Mouse (Mus musculus): ENCODE data around the gene Pus10. TPM values are rescaled to one million over a fixed set of nuclear protein-coding genes. Genes with fewer than 3 reads are reported as not detected.
A peak's percentile ranks its signal among the peaks of the same experiment; 100 is the strongest.

Gene Pus10
- polyA plus RNA-seq, 1 experiment from 2014 or later = 28.2 TPM

DNA sequence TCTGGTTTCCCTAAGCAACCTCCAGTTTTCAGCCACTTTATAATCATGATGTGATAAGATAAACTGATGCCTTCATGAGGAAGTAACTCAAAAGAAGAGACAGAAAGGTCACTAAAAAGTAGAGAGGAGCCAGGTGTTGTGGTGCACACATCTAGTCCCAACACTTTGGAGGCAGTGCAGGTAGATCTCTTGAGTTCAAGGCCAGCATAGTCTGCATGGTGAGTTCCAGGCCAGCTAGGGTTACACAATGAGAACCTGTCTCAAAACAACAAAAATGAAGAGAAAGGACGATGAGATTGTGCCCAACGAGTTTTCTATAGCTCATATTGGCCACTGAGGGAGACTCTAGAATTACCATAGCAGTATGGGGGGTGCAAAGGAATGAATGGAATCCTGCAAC is 33.1 kb downstream of the Pus10 start:
- Histone ChIP-seq H3K4me3 (no peak overlapping the region), H3K4me1 (no peaks in the 10 kb centered on the region), H3K36me3 (peaks cover 31% of the 10 kb centered on the region), H3K9ac (no peak overlapping the region), H3K9me3 (no peaks in the 10 kb centered on the region), H3K27me3 (no peaks in the 10 kb centered on the region), H3K27ac (no peak overlapping the region), H3K4me2 (no peak overlapping the region)
- WGBS = 70% methylated on average over 2 of the region's 2 CpGs
- ATAC-seq (ENCODE audit: insufficient number of reproducible peaks, insufficient read depth, low FRiP score, low TSS enrichment, low read depth) = no peak

DNA sequence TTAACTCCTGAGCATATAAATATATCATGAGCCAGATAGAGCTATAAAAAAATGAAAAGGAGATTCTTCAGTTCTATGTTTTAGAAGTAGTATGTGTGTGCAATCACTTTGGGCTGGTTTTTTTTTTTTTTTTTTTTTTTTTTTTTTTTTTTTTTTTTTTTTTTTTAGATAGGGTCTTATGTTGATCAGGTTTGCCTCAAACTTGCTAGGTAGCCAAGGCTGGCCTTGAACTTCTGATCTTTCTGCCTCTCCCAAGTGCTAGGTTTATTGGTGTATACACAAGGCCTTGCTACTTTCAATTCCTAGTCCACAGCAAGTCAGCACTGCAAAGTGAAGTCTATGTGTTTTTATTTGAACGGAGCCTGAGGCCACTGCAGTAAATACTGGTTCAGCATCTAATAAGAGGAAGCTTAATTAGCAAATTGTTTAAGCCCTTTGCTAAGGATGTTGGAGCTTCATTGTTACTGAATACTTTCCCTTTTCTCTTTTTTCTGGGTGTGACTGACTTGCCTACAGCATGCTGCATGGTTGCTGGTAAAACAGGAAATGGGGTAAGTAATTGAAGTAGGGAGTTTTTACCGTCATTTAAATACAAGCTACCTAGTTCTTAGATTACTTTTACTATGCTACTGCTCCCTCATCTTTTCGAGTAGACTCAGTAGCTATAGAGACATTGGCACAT is 34.1 kb downstream of the Pus10 start:
- H3K4me3 ChIP-seq = no peak overlapping the region
- no peak overlapping the region for H3K9ac ChIP-seq
- no peaks in the 10 kb centered on the region for H3K27me3 ChIP-seq
- no peak overlapping the region for H3K4me2 ChIP-seq
- ATAC-seq (ENCODE audit: insufficient number of reproducible peaks, insufficient read depth, low FRiP score, low TSS enrichment, low read depth) = no peak
- peaks cover 31% of the 10 kb centered on the region for H3K36me3 ChIP-seq
- WGBS = 41% methylated on average over 3 of the region's 3 CpGs
- no peak overlapping the region for H3K27ac ChIP-seq
- no peaks in the 10 kb centered on the region for H3K4me1 ChIP-seq
- no peaks in the 10 kb centered on the region for H3K9me3 ChIP-seq

DNA sequence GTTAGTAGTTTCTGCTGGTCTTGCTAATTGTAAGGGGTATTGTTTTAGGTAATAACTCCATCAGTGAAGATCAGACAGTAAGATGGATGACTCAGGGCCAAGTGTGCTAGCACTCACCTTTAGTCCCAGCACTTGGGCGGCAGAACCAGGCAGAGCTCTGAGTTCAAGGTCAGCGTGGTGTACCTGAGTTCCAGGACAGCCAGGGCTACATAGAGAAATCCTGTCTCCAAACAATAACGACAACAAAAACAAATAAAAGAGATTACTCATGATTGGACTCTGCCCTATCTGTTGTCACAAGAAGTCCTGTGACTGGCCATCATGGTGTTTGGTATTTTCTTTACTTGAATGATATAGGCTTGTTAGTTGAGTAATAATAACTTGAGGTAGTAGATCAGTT is 36.4 kb downstream of the Pus10 start:
- Histone ChIP-seq H3K9ac (no peak overlapping the region), H3K4me1 (no peaks in the 10 kb centered on the region), H3K4me2 (no peak overlapping the region), H3K27me3 (no peaks in the 10 kb centered on the region), H3K9me3 (no peaks in the 10 kb centered on the region), H3K4me3 (no peak overlapping the region), H3K27ac (no peak overlapping the region), H3K36me3 (peaks cover 31% of the 10 kb centered on the region)
- 91% methylated on average over 3 of the region's 3 CpGs for WGBS
- no peak for ATAC-seq (ENCODE audit: insufficient number of reproducible peaks, insufficient read depth, low FRiP score, low TSS enrichment, low read depth)

DNA sequence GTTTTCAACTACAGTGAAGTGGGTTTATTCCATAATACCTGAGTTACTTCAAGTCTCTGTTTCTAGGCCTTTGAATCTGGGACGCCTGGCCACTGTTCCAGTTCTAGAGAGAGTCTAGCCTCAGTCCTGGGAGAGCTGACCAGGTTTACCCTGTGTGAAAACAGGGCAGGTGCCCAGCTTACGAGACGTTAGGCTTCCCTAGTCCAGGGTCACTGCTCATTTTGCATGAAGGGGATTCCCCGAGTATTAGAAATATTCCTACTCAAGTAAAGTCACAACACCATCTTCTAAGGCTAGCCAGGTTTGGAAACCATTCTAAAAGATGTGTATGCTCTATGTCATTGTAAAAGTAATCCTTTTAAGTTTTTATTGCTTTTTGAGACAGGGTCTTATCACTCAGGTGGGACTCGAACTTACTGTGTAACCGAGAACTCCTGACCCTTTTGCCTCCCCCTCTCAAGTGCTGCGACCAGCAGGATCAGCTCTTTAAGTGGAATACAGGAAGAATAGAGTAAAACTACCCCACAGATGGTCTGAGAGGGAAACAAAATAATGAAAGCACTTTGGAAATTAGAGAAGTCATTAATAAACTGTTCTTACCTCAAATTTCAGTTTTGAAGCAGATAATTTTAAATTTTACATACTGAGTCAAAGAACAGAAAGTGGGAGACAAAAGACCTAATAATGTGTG is 39.3 kb downstream of the Pus10 start:
- Histone ChIP-seq H3K4me2 (no peak overlapping the region), H3K27me3 (no peaks in the 10 kb centered on the region), H3K4me3 (no peak overlapping the region), H3K9ac (no peak overlapping the region), H3K27ac (no peak overlapping the region), H3K9me3 (no peaks in the 10 kb centered on the region), H3K36me3 (peaks cover 47% of the 10 kb centered on the region), H3K4me1 (no peaks in the 10 kb centered on the region)
- 88% methylated on average over 7 of the region's 7 CpGs for WGBS
- no peak for ATAC-seq (ENCODE audit: insufficient number of reproducible peaks, insufficient read depth, low FRiP score, low TSS enrichment, low read depth)

DNA sequence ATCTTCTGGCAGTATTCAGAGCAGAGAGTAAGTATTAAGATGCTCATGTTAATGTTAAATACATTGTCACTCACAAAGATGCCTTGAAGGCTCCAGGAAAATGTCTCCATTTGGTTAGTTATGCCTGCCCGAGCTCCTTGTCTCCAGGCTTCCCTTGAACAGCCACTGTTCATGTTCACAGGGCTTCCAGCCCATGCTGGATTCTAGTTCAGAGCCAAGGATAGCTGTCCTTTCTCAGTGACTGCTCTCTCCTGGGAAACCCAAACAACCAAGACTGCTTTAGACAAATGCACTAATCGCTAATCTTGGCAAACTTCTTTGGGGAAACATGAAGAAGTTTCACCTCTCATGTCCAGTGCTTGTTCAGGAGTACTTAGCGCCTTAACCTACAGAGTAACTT is 46.8 kb downstream of the Pus10 start:
- H3K27me3 ChIP-seq = no peaks in the 10 kb centered on the region
- no peak overlapping the region for H3K9ac ChIP-seq
- 91% methylated on average over 3 of the region's 3 CpGs for WGBS
- no peak for ATAC-seq (ENCODE audit: insufficient number of reproducible peaks, insufficient read depth, low FRiP score, low TSS enrichment, low read depth)
- no peak overlapping the region for H3K27ac ChIP-seq
- H3K4me3 ChIP-seq = no peak overlapping the region
- H3K4me1 ChIP-seq = no peaks in the 10 kb centered on the region
- H3K36me3 ChIP-seq = peaks cover 84% of the 10 kb centered on the region
- H3K4me2 ChIP-seq = no peak overlapping the region
- no peaks in the 10 kb centered on the region for H3K9me3 ChIP-seq

DNA sequence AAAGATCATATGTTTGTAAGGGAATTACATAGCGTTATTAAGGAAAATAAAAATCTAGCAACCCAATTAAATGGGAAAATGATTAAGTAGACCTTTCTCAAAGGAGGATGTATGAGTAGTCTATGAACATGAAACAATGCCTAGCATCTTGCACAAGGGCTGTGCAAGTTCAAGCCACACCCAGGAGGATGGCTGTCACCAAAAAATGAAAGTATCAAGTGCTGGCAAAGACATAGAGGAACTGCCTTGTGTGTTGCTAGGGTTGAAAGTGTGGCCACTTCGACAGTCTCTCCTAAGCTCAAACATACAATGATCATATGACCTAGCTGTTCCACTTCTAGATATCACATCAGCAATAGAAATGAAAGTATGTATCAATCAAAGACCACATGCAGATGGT is 53.4 kb downstream of the Pus10 start:
- Histone ChIP-seq H3K27me3 (no peaks in the 10 kb centered on the region), H3K27ac (no peak overlapping the region), H3K9me3 (no peaks in the 10 kb centered on the region), H3K4me2 (no peak overlapping the region), H3K4me1 (no peaks in the 10 kb centered on the region), H3K9ac (no peak overlapping the region), H3K36me3 (peaks cover 83% of the 10 kb centered on the region), H3K4me3 (no peak overlapping the region)
- ATAC-seq (ENCODE audit: insufficient number of reproducible peaks, insufficient read depth, low FRiP score, low TSS enrichment, low read depth) = no peak
- WGBS = 94% methylated on average over 2 of the region's 2 CpGs

DNA sequence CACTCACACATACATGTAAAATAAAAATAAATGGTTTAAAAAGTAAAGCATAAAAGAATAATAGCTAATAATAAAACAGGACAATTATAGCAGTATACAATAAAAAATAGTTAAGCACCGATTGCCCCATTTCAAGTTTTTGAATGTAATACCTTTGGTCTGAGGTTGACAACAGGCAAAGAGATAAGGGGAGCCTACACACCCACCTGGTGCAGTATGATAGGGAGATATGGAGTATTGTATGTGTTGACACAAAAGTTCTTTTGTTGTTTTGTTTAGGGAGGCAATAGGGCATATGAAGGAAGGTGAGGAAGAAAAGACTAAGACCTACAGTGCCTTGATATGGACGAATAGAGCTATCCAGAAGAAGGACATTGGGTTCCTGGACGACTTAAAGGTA is 54.4 kb downstream of the Pus10 start:
- Histone ChIP-seq H3K27ac (no peak overlapping the region), H3K4me3 (no peak overlapping the region), H3K9me3 (no peaks in the 10 kb centered on the region), H3K36me3 (peaks cover 75% of the 10 kb centered on the region), H3K27me3 (no peaks in the 10 kb centered on the region), H3K4me2 (no peak overlapping the region), H3K9ac (no peak overlapping the region), H3K4me1 (no peaks in the 10 kb centered on the region)
- ATAC-seq (ENCODE audit: insufficient number of reproducible peaks, insufficient read depth, low FRiP score, low TSS enrichment, low read depth) = no peak
- 89% methylated on average over 3 of the region's 3 CpGs for WGBS

DNA sequence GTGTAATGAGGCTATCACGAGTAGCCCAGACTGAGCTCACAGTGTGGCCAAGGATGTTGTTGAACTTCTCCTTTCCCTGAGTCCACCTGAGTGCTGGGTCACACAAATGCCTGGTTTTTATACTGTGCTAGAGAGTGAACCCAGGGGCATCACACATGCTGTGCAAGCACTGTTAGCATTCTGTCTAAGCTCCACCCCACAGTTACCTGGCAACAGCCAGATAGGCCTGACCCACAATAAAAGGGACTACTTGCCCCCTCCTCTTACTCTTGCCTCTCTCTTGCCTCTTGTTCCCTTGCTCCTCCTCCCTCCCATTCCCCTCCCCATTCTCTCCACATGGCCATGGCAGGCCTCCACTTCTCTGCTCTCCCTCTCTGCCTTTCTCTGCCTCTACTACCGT is 56.9 kb downstream of the Pus10 start:
- WGBS = 43% methylated on average over 2 of the region's 2 CpGs
- Histone ChIP-seq H3K9ac (no peak overlapping the region), H3K36me3 (peaks cover 77% of the 10 kb centered on the region), H3K9me3 (no peaks in the 10 kb centered on the region), H3K27ac (no peak overlapping the region), H3K4me3 (no peak overlapping the region), H3K4me1 (no peaks in the 10 kb centered on the region), H3K4me2 (no peak overlapping the region), H3K27me3 (no peaks in the 10 kb centered on the region)
- no peak for ATAC-seq (ENCODE audit: insufficient number of reproducible peaks, insufficient read depth, low FRiP score, low TSS enrichment, low read depth)

DNA sequence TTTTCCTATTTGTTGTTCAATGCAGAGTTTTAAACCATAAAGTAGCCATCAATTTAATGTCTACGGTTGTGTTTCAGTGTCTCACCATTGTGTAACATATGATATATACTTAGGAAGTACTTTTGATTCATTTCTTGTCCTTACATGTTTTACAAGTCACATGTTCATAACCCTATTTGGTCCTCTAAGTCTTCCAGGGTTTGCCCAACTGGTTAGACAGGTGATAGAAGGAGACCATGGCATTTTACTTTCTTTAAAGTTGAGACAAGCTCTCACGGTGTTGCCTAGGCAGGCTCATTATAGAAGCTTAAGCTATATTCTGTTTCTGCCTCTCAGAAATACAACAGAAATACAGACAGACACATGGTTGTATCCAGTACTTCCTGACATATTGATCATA is 60.4 kb downstream of the Pus10 start:
- no peaks in the 10 kb centered on the region for H3K9me3 ChIP-seq
- H3K4me2 ChIP-seq = no peak overlapping the region
- H3K36me3 ChIP-seq = peaks cover 75% of the 10 kb centered on the region
- no peak overlapping the region; the same call in 1 of the 2 replicates for H3K27ac ChIP-seq
- no peak overlapping the region for H3K9ac ChIP-seq
- H3K4me3 ChIP-seq = no peak overlapping the region
- H3K4me1 ChIP-seq = no peaks in the 10 kb centered on the region
- H3K27me3 ChIP-seq = no peaks in the 10 kb centered on the region
- 79% methylated on average over 2 of the region's 2 CpGs for WGBS
- ATAC-seq (ENCODE audit: insufficient number of reproducible peaks, insufficient read depth, low FRiP score, low TSS enrichment, low read depth) = no peak

DNA sequence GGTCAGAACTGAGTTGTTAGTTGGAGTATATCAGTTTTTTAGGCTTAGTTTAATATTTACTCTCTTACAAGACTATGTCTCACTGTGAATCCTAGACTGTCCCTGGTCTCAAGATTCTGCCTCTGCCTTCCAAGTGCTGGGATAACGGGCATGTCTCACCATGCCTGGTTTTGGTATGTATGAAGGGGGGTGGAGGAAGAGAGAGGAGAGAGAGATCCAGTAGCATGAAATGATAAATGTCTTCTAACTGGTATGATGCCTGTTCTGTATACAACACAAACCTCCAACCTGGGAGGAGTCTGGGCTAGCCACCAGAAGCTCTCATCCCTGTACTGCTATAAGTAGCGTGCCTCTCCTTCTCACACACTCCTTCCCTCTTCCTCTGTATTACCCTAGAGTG is 61.0 kb downstream of the Pus10 start:
- Histone ChIP-seq H3K4me3 (no peak overlapping the region), H3K4me1 (no peaks in the 10 kb centered on the region), H3K27ac (no peak overlapping the region), H3K4me2 (no peak overlapping the region), H3K9me3 (no peaks in the 10 kb centered on the region), H3K27me3 (no peaks in the 10 kb centered on the region), H3K9ac (no peak overlapping the region), H3K36me3 (peaks cover 75% of the 10 kb centered on the region)
- ATAC-seq (ENCODE audit: insufficient number of reproducible peaks, insufficient read depth, low FRiP score, low TSS enrichment, low read depth) = 0 out of 2 replicates have a peak, but pooled peaks have one; percentile 40
- WGBS = 75% methylated on average over 2 of the region's 2 CpGs

DNA sequence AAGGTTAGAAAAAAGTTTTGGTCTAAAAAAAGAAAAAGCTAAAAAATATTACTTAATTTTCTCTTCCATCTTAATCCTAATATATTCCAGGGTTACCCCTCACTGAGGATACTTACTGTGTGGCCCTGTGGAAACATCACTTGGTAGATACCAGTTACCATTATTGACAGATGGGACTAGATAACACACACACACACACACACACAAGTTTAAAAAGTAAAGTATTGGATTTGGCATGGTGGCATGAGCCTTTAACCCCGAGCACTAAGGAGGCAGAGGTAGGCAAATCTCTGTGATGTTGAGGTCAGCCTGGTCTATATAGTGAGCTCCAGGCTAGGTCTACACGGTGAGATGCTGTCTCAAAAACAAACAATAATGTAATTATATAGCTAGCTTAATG is 62.7 kb downstream of the Pus10 start:
- H3K36me3 ChIP-seq = peaks cover 64% of the 10 kb centered on the region
- ATAC-seq (ENCODE audit: insufficient number of reproducible peaks, insufficient read depth, low FRiP score, low TSS enrichment, low read depth) = no peak

DNA sequence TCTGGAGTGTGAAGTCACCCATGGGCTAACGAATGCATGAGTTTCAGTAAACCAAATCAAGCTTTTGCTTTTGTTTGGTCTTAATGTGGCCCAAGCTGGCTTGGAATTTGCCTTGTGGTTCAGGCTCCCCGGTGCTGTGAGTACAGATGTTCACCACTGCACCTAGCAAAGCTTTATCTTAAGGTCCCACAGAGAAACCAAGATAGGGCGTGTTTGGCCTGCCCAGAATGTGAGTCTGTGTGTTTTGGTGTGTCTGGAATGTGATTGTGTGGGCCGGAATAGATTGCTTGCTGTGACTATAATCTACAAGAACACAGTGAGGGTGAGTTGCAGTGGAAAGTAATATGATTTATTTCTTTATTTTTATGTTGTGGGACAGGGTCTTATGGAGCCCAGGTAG is 64.6 kb downstream of the Pus10 start:
- no peak overlapping the region for H3K9ac ChIP-seq
- no peak overlapping the region for H3K4me3 ChIP-seq
- H3K9me3 ChIP-seq = no peaks in the 10 kb centered on the region
- H3K36me3 ChIP-seq = peaks cover 73% of the 10 kb centered on the region
- 90% methylated on average over 4 of the region's 4 CpGs for WGBS
- no peaks in the 10 kb centered on the region for H3K4me1 ChIP-seq
- no peak overlapping the region for H3K4me2 ChIP-seq
- H3K27me3 ChIP-seq = no peaks in the 10 kb centered on the region
- no peak for ATAC-seq (ENCODE audit: insufficient number of reproducible peaks, insufficient read depth, low FRiP score, low TSS enrichment, low read depth)
- H3K27ac ChIP-seq = no peak overlapping the region

More for the DNA sequence above, 62.7 kb downstream of the Pus10 start:
- Histone ChIP-seq H3K9ac (no peak overlapping the region), H3K27ac (no peak overlapping the region), H3K4me1 (no peaks in the 10 kb centered on the region), H3K4me2 (no peak overlapping the region), H3K4me3 (no peak overlapping the region), H3K9me3 (no peaks in the 10 kb centered on the region), H3K27me3 (no peaks in the 10 kb centered on the region)
- 86% methylated on average over 2 of the region's 2 CpGs for WGBS
